Mouse (Mus musculus): ENCODE results near the gene Fbxl13. TPM values are rescaled to one million over a fixed set of nuclear protein-coding genes. Genes with fewer than 3 reads are reported as not detected.
A peak's percentile ranks its signal among the peaks of the same experiment; 100 is the strongest.

Gene Fbxl13
- polyA plus RNA-seq, 1 experiment from 2014 or later, result 0.18 TPM

DNA sequence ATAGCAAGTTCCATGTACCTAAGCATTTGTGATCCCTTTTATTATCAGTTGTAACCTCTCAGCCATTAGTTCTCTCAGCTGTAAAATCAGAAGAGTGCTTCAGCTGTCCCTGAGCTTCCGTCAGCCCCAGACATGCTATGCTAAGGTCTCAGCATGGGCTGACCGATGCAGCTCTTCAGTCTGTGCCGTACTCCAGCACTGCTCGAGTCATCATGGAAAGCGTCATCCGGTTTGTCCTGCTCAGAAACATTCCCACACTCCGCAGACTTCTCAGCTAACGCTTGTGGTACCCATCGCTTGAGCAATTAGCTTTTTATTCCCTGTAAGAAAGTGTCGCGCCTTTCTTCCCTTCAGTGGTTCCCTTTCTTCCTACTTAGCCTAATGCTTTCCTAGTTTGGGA, 146.5 kb downstream of the Fbxl13 start:
- H3K9me3 ChIP-seq (ENCODE audit: control insufficient read depth, low read length), result no peaks in the 10 kb centered on the region
- H3K9ac ChIP-seq (replicated peaks; ENCODE audit: low read depth, low read length), result no peak overlapping the region
- WGBS, result 73% methylated on average over 11 of the region's 11 CpGs
- no peak overlapping the region for H3K27ac ChIP-seq (ENCODE audit: low read length)
- no peak for ATAC-seq
- no peaks in the 10 kb centered on the region for H3K36me3 ChIP-seq (ENCODE audit: control insufficient read depth, insufficient read depth)
- H3K4me3 ChIP-seq (replicated peaks; ENCODE audit: low read length), result no peak overlapping the region
- no peaks in the 10 kb centered on the region for H3K27me3 ChIP-seq (replicated peaks; ENCODE audit: control insufficient read depth, insufficient read depth, low read length)
- no peaks in the 10 kb centered on the region for H3K4me1 ChIP-seq (replicated peaks; ENCODE audit: control insufficient read depth, insufficient read depth, low read length)
- H3K4me2 ChIP-seq (ENCODE audit: low read length), result no peak overlapping the region

DNA sequence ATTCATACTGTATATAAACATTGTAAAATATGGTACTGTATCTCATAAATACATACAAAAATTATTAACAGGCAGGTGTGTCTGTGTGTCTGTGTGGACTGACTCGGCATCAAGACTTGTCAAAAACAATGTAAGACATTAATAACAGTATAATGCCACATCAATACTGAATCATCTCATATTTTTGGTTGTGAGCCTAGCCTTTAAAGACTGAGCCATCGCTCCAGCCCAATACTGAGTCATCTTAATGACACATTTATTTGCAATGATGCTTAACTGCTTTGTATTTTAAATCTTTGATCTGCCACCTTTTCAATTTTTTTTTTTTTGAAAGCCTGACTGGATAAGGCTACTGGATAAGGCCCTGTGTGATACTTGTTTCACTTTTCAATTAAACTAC, 146.9 kb downstream of the Fbxl13 start:
- H3K9me3 ChIP-seq (ENCODE audit: control insufficient read depth, low read length), result no peaks in the 10 kb centered on the region
- no peaks in the 10 kb centered on the region for H3K36me3 ChIP-seq (ENCODE audit: control insufficient read depth, insufficient read depth)
- no peak for ATAC-seq
- H3K27ac ChIP-seq (ENCODE audit: low read length), result no peak overlapping the region
- H3K4me3 ChIP-seq (replicated peaks; ENCODE audit: low read length), result no peak overlapping the region
- no peak overlapping the region for H3K4me2 ChIP-seq (ENCODE audit: low read length)
- 93% methylated on average over 2 of the region's 2 CpGs for WGBS
- no peaks in the 10 kb centered on the region for H3K4me1 ChIP-seq (replicated peaks; ENCODE audit: control insufficient read depth, insufficient read depth, low read length)
- no peaks in the 10 kb centered on the region for H3K27me3 ChIP-seq (replicated peaks; ENCODE audit: control insufficient read depth, insufficient read depth, low read length)
- H3K9ac ChIP-seq (replicated peaks; ENCODE audit: low read depth, low read length), result no peak overlapping the region

- Histone ChIP-seq H3K9ac (replicated peaks; ENCODE audit: low read depth, low read length) (no peak overlapping the region), H3K27me3 (replicated peaks; ENCODE audit: control insufficient read depth, insufficient read depth, low read length) (no peaks in the 10 kb centered on the region), H3K4me1 (replicated peaks; ENCODE audit: control insufficient read depth, insufficient read depth, low read length) (no peaks in the 10 kb centered on the region), H3K36me3 (ENCODE audit: control insufficient read depth, insufficient read depth) (no peaks in the 10 kb centered on the region), H3K4me2 (ENCODE audit: low read length) (no peak overlapping the region), H3K4me3 (replicated peaks; ENCODE audit: low read length) (no peak overlapping the region), H3K27ac (ENCODE audit: low read length) (no peak overlapping the region), H3K9me3 (ENCODE audit: control insufficient read depth, low read length) (no peaks in the 10 kb centered on the region)
- WGBS, result 66% methylated on average over 3 of the region's 3 CpGs
- no peak for ATAC-seq
Observed at GRCm38 (mm10) chr5:21496881-21497280, 148.6 kb downstream of the Fbxl13 start.

GRCm38 (mm10) chr5:21496321-21496720, 149.1 kb downstream of the Fbxl13 start:
- no peak overlapping the region for H3K4me3 ChIP-seq (replicated peaks; ENCODE audit: low read length)
- H3K4me2 ChIP-seq (ENCODE audit: low read length), result no peak overlapping the region
- H3K9me3 ChIP-seq (ENCODE audit: control insufficient read depth, low read length), result no peaks in the 10 kb centered on the region
- no peaks in the 10 kb centered on the region for H3K36me3 ChIP-seq (ENCODE audit: control insufficient read depth, insufficient read depth)
- H3K27me3 ChIP-seq (replicated peaks; ENCODE audit: control insufficient read depth, insufficient read depth, low read length), result no peaks in the 10 kb centered on the region
- no peaks in the 10 kb centered on the region for H3K4me1 ChIP-seq (replicated peaks; ENCODE audit: control insufficient read depth, insufficient read depth, low read length)
- no peak overlapping the region for H3K9ac ChIP-seq (replicated peaks; ENCODE audit: low read depth, low read length)
- 70% methylated on average over 6 of the region's 6 CpGs for WGBS
- H3K27ac ChIP-seq (ENCODE audit: low read length), result no peak overlapping the region
- ATAC-seq, result no peak; the same call in 1 of the 2 replicates

- whole genome bisulfite sequencing, result 61% methylated on average over 3 of the region's 3 CpGs
- no peaks in the 10 kb centered on the region for H3K9me3 ChIP-seq (ENCODE audit: control insufficient read depth, low read length)
- no peak overlapping the region for H3K4me2 ChIP-seq (ENCODE audit: low read length)
- H3K4me3 ChIP-seq (replicated peaks; ENCODE audit: low read length), result no peak overlapping the region
- H3K9ac ChIP-seq (replicated peaks; ENCODE audit: low read depth, low read length), result no peak overlapping the region
- no peak for ATAC-seq
- H3K36me3 ChIP-seq (ENCODE audit: control insufficient read depth, insufficient read depth), result no peaks in the 10 kb centered on the region
- H3K27ac ChIP-seq (ENCODE audit: low read length), result no peak overlapping the region
- H3K27me3 ChIP-seq (replicated peaks; ENCODE audit: control insufficient read depth, insufficient read depth, low read length), result no peaks in the 10 kb centered on the region
- no peaks in the 10 kb centered on the region for H3K4me1 ChIP-seq (replicated peaks; ENCODE audit: control insufficient read depth, insufficient read depth, low read length)
Observed at GRCm38 (mm10) chr5:21494781-21495180, 150.7 kb downstream of the Fbxl13 start.

DNA sequence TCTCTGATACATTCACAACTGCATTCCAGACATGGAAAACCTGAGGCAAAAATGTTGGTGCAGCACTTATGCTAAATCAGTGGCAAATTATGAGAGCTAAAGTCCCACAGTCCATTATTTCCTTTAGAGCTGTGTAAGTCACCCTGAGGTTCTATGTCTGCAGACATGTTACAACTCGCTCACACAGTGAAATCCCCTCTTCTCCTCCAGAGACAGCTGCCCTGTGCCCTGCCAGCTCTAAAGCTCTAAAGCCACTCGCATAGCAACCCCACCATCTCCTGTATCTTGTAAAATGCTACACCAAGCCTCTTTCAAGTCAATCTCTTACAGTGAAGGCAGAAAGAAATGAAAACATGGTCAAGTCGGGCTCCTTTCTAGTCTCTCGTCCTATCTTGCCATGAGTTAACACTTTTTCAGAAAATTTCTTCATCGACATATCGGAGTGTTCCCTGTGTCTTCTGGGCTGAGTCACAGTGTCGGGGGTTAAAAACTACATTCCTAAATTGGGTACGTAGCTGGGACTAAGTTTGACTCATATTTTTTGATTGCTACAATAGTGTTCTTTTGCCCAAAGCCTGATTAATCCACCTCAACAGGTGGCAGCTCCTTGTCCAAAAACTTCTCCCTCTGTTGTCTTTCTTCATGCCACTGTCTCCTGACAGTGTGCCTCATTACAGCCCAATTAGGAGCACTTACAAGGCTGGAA, 152.0 kb downstream of the Fbxl13 start:
- H3K9ac ChIP-seq (replicated peaks; ENCODE audit: low read depth, low read length), result no peak overlapping the region
- H3K4me1 ChIP-seq (replicated peaks; ENCODE audit: control insufficient read depth, insufficient read depth, low read length), result peaks cover 5% of the 10 kb centered on the region; the same call in 1 of the 2 replicates
- H3K9me3 ChIP-seq (ENCODE audit: control insufficient read depth, low read length), result no peaks in the 10 kb centered on the region
- no peaks in the 10 kb centered on the region for H3K27me3 ChIP-seq (replicated peaks; ENCODE audit: control insufficient read depth, insufficient read depth, low read length)
- no peak overlapping the region for H3K4me2 ChIP-seq (ENCODE audit: low read length)
- ATAC-seq, result no peak
- WGBS, result 72% methylated on average over 8 of the region's 8 CpGs
- H3K4me3 ChIP-seq (replicated peaks; ENCODE audit: low read length), result no peak overlapping the region
- H3K27ac ChIP-seq (ENCODE audit: low read length), result no peak overlapping the region
- no peaks in the 10 kb centered on the region for H3K36me3 ChIP-seq (ENCODE audit: control insufficient read depth, insufficient read depth)

- Histone ChIP-seq H3K4me2 (ENCODE audit: low read length) (no peak overlapping the region), H3K9ac (replicated peaks; ENCODE audit: low read depth, low read length) (no peak overlapping the region), H3K27me3 (replicated peaks; ENCODE audit: control insufficient read depth, insufficient read depth, low read length) (no peaks in the 10 kb centered on the region), H3K4me1 (replicated peaks; ENCODE audit: control insufficient read depth, insufficient read depth, low read length) (peaks cover 5% of the 10 kb centered on the region; the same call in 1 of the 2 replicates), H3K9me3 (ENCODE audit: control insufficient read depth, low read length) (no peaks in the 10 kb centered on the region), H3K4me3 (replicated peaks; ENCODE audit: low read length) (no peak overlapping the region), H3K27ac (ENCODE audit: low read length) (no peak overlapping the region), H3K36me3 (ENCODE audit: control insufficient read depth, insufficient read depth) (no peaks in the 10 kb centered on the region)
- ATAC-seq, result no peak
- 84% methylated on average over 3 of the region's 3 CpGs for WGBS
Observed at GRCm38 (mm10) chr5:21492213-21492612, 153.2 kb downstream of the Fbxl13 start.

GRCm38 (mm10) chr5:21491469-21491868, 154.0 kb downstream of the Fbxl13 start:
- ATAC-seq, result no peak

GRCm38 (mm10) chr5:21489135-21489534, 156.3 kb downstream of the Fbxl13 start:
- Histone ChIP-seq H3K4me3 (replicated peaks; ENCODE audit: low read length) (no peak overlapping the region), H3K27ac (ENCODE audit: low read length) (no peak overlapping the region), H3K36me3 (ENCODE audit: control insufficient read depth, insufficient read depth) (no peaks in the 10 kb centered on the region), H3K9me3 (ENCODE audit: control insufficient read depth, low read length) (no peaks in the 10 kb centered on the region), H3K4me1 (replicated peaks; ENCODE audit: control insufficient read depth, insufficient read depth, low read length) (peaks cover 5% of the 10 kb centered on the region; the same call in 1 of the 2 replicates), H3K27me3 (replicated peaks; ENCODE audit: control insufficient read depth, insufficient read depth, low read length) (no peaks in the 10 kb centered on the region), H3K9ac (replicated peaks; ENCODE audit: low read depth, low read length) (no peak overlapping the region), H3K4me2 (ENCODE audit: low read length) (no peak overlapping the region)
- 66% methylated on average over 4 of the region's 4 CpGs for WGBS
- peak; percentile 28; the same call in 1 of the 2 replicates for ATAC-seq

More at GRCm38 (mm10) chr5:21491469-21491868, 154.0 kb downstream of the Fbxl13 start:
- Histone ChIP-seq H3K9ac (replicated peaks; ENCODE audit: low read depth, low read length) (no peak overlapping the region), H3K4me3 (replicated peaks; ENCODE audit: low read length) (no peak overlapping the region), H3K27ac (ENCODE audit: low read length) (no peak overlapping the region), H3K4me1 (replicated peaks; ENCODE audit: control insufficient read depth, insufficient read depth, low read length) (peaks cover 5% of the 10 kb centered on the region; the same call in 1 of the 2 replicates), H3K36me3 (ENCODE audit: control insufficient read depth, insufficient read depth) (no peaks in the 10 kb centered on the region), H3K9me3 (ENCODE audit: control insufficient read depth, low read length) (no peaks in the 10 kb centered on the region), H3K4me2 (ENCODE audit: low read length) (no peak overlapping the region), H3K27me3 (replicated peaks; ENCODE audit: control insufficient read depth, insufficient read depth, low read length) (no peaks in the 10 kb centered on the region)
- 55% methylated on average over 2 of the region's 2 CpGs for WGBS
